In the genomic region with DNA sequence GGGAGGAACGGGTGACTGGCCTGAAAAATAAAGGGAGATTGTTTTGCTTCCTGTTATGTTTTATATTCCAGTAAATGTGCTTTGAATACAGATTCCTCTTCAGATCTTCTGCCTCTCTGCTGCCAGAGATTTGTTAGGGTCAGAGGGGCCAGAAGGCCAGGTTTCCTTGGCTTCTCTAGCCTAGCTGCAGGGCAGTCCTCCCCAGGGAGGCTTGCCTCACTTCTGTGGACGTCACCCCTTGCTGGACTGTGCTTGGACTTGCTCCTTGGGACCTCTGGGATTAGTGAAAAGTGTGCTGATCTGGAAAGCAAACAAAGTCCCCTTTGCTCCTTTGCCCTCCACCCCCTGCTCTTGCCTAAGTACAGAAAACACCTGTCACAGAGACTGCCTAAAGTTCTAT, we compare ENCODE assay signal across 24 mouse cellular contexts. TPM values are rescaled to one million over a fixed set of nuclear protein-coding genes. Genes with fewer than 3 reads are reported as not detected.
DNase-seq lines count a peak whose midpoint lies in the region; ATAC-seq and TF ChIP-seq lines count a peak whose summit lies in the region.
"Had no signal": no experiment of that assay in that cellular context is flagged by ENCODE, and none has a peak within 500 bp of the region (broad histone marks: within the 10 kb centered on the region; RNA-seq: fewer than 3 reads in every experiment).

No protein-coding gene starts in this region.

- TF ChIP-seq CTCF in lung, postnatal 0 days (IDR thresholded peaks at IDR 0.05): no peak

- no peak overlapping the region for H3K4me2 ChIP-seq in kidney, embryonic 15.5 days
- no peak overlapping the region for H3K4me2 ChIP-seq in midbrain, embryonic 11.5 days
- no peak overlapping the region for H3K4me2 ChIP-seq in midbrain, embryonic 14.5 days (ENCODE audit: low read length)
- H3K4me2 ChIP-seq in lung, postnatal 0 days (replicated peaks; ENCODE audit: low read depth, low read length): no peak overlapping the region
- H3K4me2 ChIP-seq: forebrain, embryonic 12.5 days; heart, embryonic 13.5 days; liver, embryonic 12.5 days; midbrain, embryonic 15.5 days had no signal

- no peaks in the 10 kb centered on the region for H3K27me3 ChIP-seq in kidney, embryonic 15.5 days
- H3K27me3 ChIP-seq in midbrain, embryonic 11.5 days (ENCODE audit: control insufficient read depth, insufficient read depth, low read length): no peaks in the 10 kb centered on the region
- H3K27me3 ChIP-seq in midbrain, embryonic 14.5 days (ENCODE audit: control insufficient read depth, insufficient read depth, low read length): no peaks in the 10 kb centered on the region
- H3K27me3 ChIP-seq in lung, postnatal 0 days (replicated peaks; ENCODE audit: insufficient read depth, low read length): no peaks in the 10 kb centered on the region
- H3K27me3 ChIP-seq: forebrain, embryonic 12.5 days; heart, embryonic 13.5 days; liver, embryonic 12.5 days; midbrain, embryonic 15.5 days; Patski had no signal

- no peak for TF ChIP-seq EP300 in lung, postnatal 0 days (IDR thresholded peaks at IDR 0.05)

- peaks cover 58% of the 10 kb centered on the region for H3K36me3 ChIP-seq in kidney, embryonic 15.5 days
- peaks cover 2% of the 10 kb centered on the region; the same call in 1 of the 2 replicates for H3K36me3 ChIP-seq in midbrain, embryonic 11.5 days (ENCODE audit: control insufficient read depth, insufficient read depth, low read length)
- H3K36me3 ChIP-seq in midbrain, embryonic 14.5 days (ENCODE audit: control insufficient read depth, insufficient read depth, low read length): peaks cover 53% of the 10 kb centered on the region
- H3K36me3 ChIP-seq in lung, postnatal 0 days (ENCODE audit: insufficient read depth, low read length): peaks cover 29% of the 10 kb centered on the region
- H3K36me3 ChIP-seq: midbrain, embryonic 15.5 days had no signal

- no peak overlapping the region for H3K9ac ChIP-seq in kidney, embryonic 15.5 days
- no peak overlapping the region for H3K9ac ChIP-seq in midbrain, embryonic 11.5 days (ENCODE audit: low read length)
- no peak overlapping the region for H3K9ac ChIP-seq in midbrain, embryonic 14.5 days (replicated peaks; ENCODE audit: low read length)
- H3K9ac ChIP-seq in lung, postnatal 0 days (replicated peaks; ENCODE audit: low read depth): no peak overlapping the region
- H3K9ac ChIP-seq: forebrain, embryonic 12.5 days; heart, embryonic 13.5 days; liver, embryonic 12.5 days; midbrain, embryonic 15.5 days had no signal

- H3K4me1 ChIP-seq in kidney, embryonic 15.5 days: peaks cover 27% of the 10 kb centered on the region
- no peaks in the 10 kb centered on the region for H3K4me1 ChIP-seq in midbrain, embryonic 11.5 days (ENCODE audit: control insufficient read depth, insufficient read depth, low read length)
- H3K4me1 ChIP-seq in midbrain, embryonic 14.5 days (ENCODE audit: control insufficient read depth, insufficient read depth, low read length): no peaks in the 10 kb centered on the region
- H3K4me1 ChIP-seq in lung, postnatal 0 days (ENCODE audit: insufficient read depth, low read depth, low read length): no peaks in the 10 kb centered on the region
- H3K4me1 ChIP-seq: forebrain, embryonic 12.5 days; liver, embryonic 12.5 days; midbrain, embryonic 15.5 days had no signal

- no peak overlapping the region; the same call in 1 of the 2 replicates for H3K27ac ChIP-seq in kidney, embryonic 15.5 days
- H3K27ac ChIP-seq in midbrain, embryonic 11.5 days (ENCODE audit: low read depth, low read length): no peak overlapping the region
- H3K27ac ChIP-seq in midbrain, embryonic 14.5 days (replicated peaks; ENCODE audit: low read depth, low read length): no peak overlapping the region
- no peak overlapping the region for H3K27ac ChIP-seq in lung, postnatal 0 days (ENCODE audit: low read length)
- H3K27ac ChIP-seq: forebrain, embryonic 12.5 days; heart, embryonic 13.5 days; limb, embryonic 10.5 days; liver, embryonic 12.5 days; midbrain, embryonic 15.5 days had no signal

- no peaks in the 10 kb centered on the region for H3K9me3 ChIP-seq in kidney, embryonic 15.5 days (replicated peaks)
- no peaks in the 10 kb centered on the region for H3K9me3 ChIP-seq in midbrain, embryonic 11.5 days (ENCODE audit: control insufficient read depth, low read length)
- no peaks in the 10 kb centered on the region for H3K9me3 ChIP-seq in midbrain, embryonic 14.5 days (ENCODE audit: control insufficient read depth, low read length)
- no peaks in the 10 kb centered on the region for H3K9me3 ChIP-seq in lung, postnatal 0 days (ENCODE audit: low read length)
- H3K9me3 ChIP-seq: forebrain, embryonic 12.5 days; heart, embryonic 13.5 days; limb, embryonic 10.5 days; liver, embryonic 12.5 days; midbrain, embryonic 15.5 days had no signal

- WGBS in kidney, embryonic 15.5 days: 31% methylated on average over 2 of the region's 2 CpGs
- WGBS in midbrain, embryonic 11.5 days: 55% methylated on average over 2 of the region's 2 CpGs
- WGBS in midbrain, embryonic 14.5 days: 56% methylated on average over 2 of the region's 2 CpGs
- WGBS in lung, postnatal 0 days: 56% methylated on average over 2 of the region's 2 CpGs

- no peak overlapping the region for H3K4me3 ChIP-seq in kidney, embryonic 15.5 days (replicated peaks)
- H3K4me3 ChIP-seq in midbrain, embryonic 11.5 days (ENCODE audit: low read depth, low read length): no peak overlapping the region
- H3K4me3 ChIP-seq in midbrain, embryonic 14.5 days (replicated peaks; ENCODE audit: low read depth, low read length): no peak overlapping the region
- no peak overlapping the region for H3K4me3 ChIP-seq in lung, postnatal 0 days (ENCODE audit: low read depth, low read length)
- H3K4me3 ChIP-seq: forebrain, embryonic 12.5 days; heart, embryonic 13.5 days; limb, embryonic 10.5 days; liver, embryonic 12.5 days; midbrain, embryonic 15.5 days had no signal

- ATAC-seq in kidney, embryonic 15.5 days (replicated peaks; ENCODE audit: low FRiP score): no peak
- no peak for ATAC-seq in midbrain, embryonic 11.5 days (ENCODE audit: low FRiP score)
- no peak for ATAC-seq in midbrain, embryonic 14.5 days (ENCODE audit: low FRiP score, low TSS enrichment)
- ATAC-seq in lung, postnatal 0 days: no peak
- ATAC-seq: CD4-positive, CD25-positive, alpha-beta regulatory T cell, adult 4 months; hindbrain, embryonic 16.5 days; intestine, embryonic 16.5 days; liver, embryonic 12.5 days; midbrain, embryonic 15.5 days; Patski had no signal

- DNase-seq in adrenal gland, postnatal 10 days: peak; percentile 74
- DNase-seq in adrenal gland, adult 8-10 months: no peak
- peak; percentile 62 for DNase-seq in kidney, adult 11 months
- DNase-seq in midbrain, embryonic 11.5 days (ENCODE audit: low spot score, missing footprints): peak; percentile 73
- no peak for DNase-seq in midbrain, embryonic 14.5 days
- peak; percentile 80 for DNase-seq in yolk sac, embryonic 10.5 days (ENCODE audit: low spot score)
- DNase-seq in lung, postnatal 0 days (ENCODE audit: low spot score): no peak
- DNase-seq: cerebellum, adult 9-10 months; gastrocnemius, postnatal 36 days; right cerebral cortex, postnatal 4 days had no signal

RNA-seq across cellular contexts. Expression of a gene that starts 31.6 kb away (rescaled TPM):
- 1 to 10 TPM; 7.1 to 9.1 TPM for total RNA-seq in adrenal gland, postnatal 10 days (2021)
- total RNA-seq in adrenal gland, adult 8-10 months (2022): 1 to 10 TPM; 2.4 to 4.1 (median 3.2) TPM
- polyA plus RNA-seq in kidney, embryonic 15.5 days (2015; fragmentation: Nextera tagmentation; extraction: Ambion mirVana): 2.0 and 2.1 TPM in 2 replicates
- 0.04 TPM in 1 of 2 replicates, not detected in the other for polyA plus RNA-seq in midbrain, embryonic 11.5 days (2014; fragmentation: Nextera tagmentation; extraction: Ambion mirVana)
- polyA plus RNA-seq in midbrain, embryonic 14.5 days (2014; fragmentation: Nextera tagmentation; extraction: Ambion mirVana): 0.11 and 0.24 TPM in 2 replicates
- 0.29 and 0.30 TPM in 2 replicates for polyA plus RNA-seq in lung, postnatal 0 days (2015; fragmentation: Nextera tagmentation; extraction: Ambion mirVana)
- total RNA-seq: common myeloid progenitor, adult 5-6 weeks; hematopoietic stem cell, adult 5-6 weeks; megakaryocyte progenitor cell, adult 5-6 weeks had no signal
- polyA plus RNA-seq: CD4-positive, CD25-positive, alpha-beta regulatory T cell, adult 4 months; embryonic facial prominence, embryonic 11.5 days had no signal

Comparison
In these comparisons a context has a peak if more than half of its experiments do, and no peak if none do; other contexts are left out.
1. DNase-seq: peak in adrenal gland, postnatal 10 days (single experiment), kidney, adult 11 months (single experiment), midbrain, embryonic 11.5 days (single experiment) and yolk sac, embryonic 10.5 days (single experiment); none in adrenal gland, adult 8-10 months (single experiment), midbrain, embryonic 14.5 days (single experiment) and lung, postnatal 0 days (single experiment).